Mouse (Mus musculus) activated CD4-positive, CD25-positive, alpha-beta regulatory T cell, adult 9 weeks (primary cell): Measurements from ENCODE around the gene Set. TPM values are rescaled to one million over a fixed set of nuclear protein-coding genes. Genes with fewer than 3 reads are reported as not detected.

Source experiments
- polyA plus RNA-seq: library from polyadenylated mRNA; unstranded; fragments of 100-300 nt; shearing (Covaris generic); gene quantifications from one replicate; pipeline ENCODE4 v1.2.1, GENCODE M21; 2017

Set gene
- 144 TPM for polyA plus RNA-seq

GRCm38 (mm10) chr2:30057223-30057904, at the start of gene Set:
TSS of gene Set (plus strand) at chr2:30057378.

GRCm38 (mm10) chr2:30048699-30049388, 8.3 kb upstream of the Set start, which contains the start of gene Wdr34:
TSS of gene Wdr34 (minus strand) at chr2:30048881.

GRCm38 (mm10) chr2:30077502-30078348, 20.5 kb downstream of the Set start, which contains the start of gene Pkn3:
TSS of gene Pkn3 (plus strand) at chr2:30077684.

GRCm38 (mm10) chr2:30093471-30094207, 36.5 kb downstream of the Set start, which contains the start of gene Zdhhc12:
TSS of gene Zdhhc12 (minus strand) at chr2:30093648.

Other genes starting within 250 kb of the Set start
- 20.4 TPM for gene Urm1, start 237.3 kb upstream of the Set start, polyA plus RNA-seq
- gene Cercam, start 188.2 kb upstream of the Set start, polyA plus RNA-seq = 0.50 TPM
- gene Odf2, start 168.2 kb upstream of the Set start, polyA plus RNA-seq = 78.7 TPM
- 73.0 TPM for gene Gle1, start 122.0 kb upstream of the Set start, polyA plus RNA-seq
- 147 TPM for gene Sptan1, start 91.8 kb upstream of the Set start, polyA plus RNA-seq
- 1.3 TPM for gene Wdr34, start 8.5 kb upstream of the Set start, polyA plus RNA-seq
- gene Pkn3, start 20.3 kb downstream of the Set start, polyA plus RNA-seq = 1.2 TPM
- gene Zdhhc12, start 36.3 kb downstream of the Set start, polyA plus RNA-seq = 30.3 TPM
- 34.3 TPM for gene Zer1, start 67.2 kb downstream of the Set start, polyA plus RNA-seq
- gene Tbc1d13, start 76.4 kb downstream of the Set start, polyA plus RNA-seq = 7.7 TPM
- gene Endog, start 114.1 kb downstream of the Set start, polyA plus RNA-seq = 2.3 TPM
- gene Spout1, start 121.1 kb downstream of the Set start, polyA plus RNA-seq = 42.8 TPM
- gene Kyat1, start 148.5 kb downstream of the Set start, polyA plus RNA-seq = 12.3 TPM
- gene Lrrc8a, start 180.3 kb downstream of the Set start, polyA plus RNA-seq = 7.8 TPM
- 3.9 TPM for gene Gm28035, start 183.2 kb downstream of the Set start, polyA plus RNA-seq
- gene Phyhd1, start 208.8 kb downstream of the Set start, polyA plus RNA-seq = 7.2 TPM
- not detected for gene Gm28038, start 223.7 kb downstream of the Set start, polyA plus RNA-seq
- gene Dolk, start 229.0 kb downstream of the Set start, polyA plus RNA-seq = 17.4 TPM
- gene Nup188, start 229.0 kb downstream of the Set start, polyA plus RNA-seq = 27.8 TPM